Mouse (Mus musculus): ENCODE data around the gene C8g.

C8g gene

DNA sequence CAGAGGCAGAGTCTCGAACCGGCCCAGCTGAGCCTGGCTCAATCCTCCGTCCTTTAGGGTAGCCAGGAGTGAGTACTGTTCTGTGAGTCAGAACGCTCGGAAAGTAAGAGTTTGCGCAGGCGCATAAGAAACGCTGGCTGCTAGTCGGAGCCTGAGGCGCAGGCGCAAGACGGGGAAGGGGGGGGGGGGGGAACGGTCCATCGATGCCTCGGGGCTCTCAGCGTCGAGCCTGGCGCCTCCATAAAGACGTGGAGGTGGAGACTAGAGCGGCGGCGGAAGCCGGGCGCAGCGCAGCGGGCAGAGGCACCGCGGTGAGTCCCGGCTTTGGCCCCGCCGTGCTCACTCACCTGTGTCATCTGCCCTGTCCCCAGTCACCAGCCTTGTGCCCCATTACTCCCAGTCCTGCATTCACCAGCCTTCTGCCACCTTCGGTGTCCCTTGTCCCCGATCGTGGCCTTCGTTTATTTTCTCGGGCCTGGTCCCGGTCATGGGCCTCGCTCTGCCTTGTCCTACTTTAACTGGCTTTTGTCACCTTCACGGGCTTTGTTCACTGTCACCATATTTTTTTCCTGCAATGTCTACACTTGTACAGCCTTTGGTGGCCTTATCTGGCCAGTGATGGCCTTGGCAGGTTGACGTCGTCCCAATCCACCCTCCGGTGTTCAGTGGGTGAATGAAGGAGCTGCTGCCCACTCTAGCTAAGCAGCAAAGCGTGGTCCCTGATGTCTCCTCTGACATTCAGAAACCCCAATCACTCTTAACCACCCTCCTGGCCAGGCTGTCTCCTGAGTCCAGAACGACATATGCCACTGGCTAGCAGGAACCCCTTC is 728 bp downstream of the C8g start, which contains the start of gene Fbxw5:
Gene Fbxw5 (plus strand): TSS at position 175 of the 830 bp plus-strand sequence.
- peak; percentile 95 for DNase-seq (ENCODE audit: low read depth, low spot score)

DNA sequence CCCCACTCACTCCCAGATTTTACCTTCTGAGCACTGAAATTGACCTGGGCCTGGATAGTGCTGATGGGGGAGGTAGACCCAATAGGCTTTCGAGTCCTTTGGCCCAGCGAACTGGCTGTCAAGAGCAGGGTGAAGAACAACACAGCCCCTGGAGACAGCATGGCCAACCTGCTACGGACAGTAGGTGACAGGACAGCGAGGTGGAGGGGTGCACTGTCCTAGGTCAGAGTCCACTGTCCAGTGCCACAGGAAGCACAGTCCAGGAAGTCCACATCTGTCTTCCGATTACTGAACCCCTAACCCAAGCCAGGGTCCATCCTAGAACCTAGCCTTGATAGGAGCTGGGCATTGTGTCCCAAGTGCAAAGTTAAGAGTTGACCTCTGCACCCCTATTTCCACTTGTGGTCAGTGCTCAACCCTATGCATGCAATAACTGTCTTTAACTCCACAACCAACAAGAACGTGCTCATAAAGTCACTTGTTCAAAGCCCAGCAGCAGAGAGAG is 1.4 kb downstream of the C8g start:
- no peak for DNase-seq (ENCODE audit: low read depth, low spot score)

DNA sequence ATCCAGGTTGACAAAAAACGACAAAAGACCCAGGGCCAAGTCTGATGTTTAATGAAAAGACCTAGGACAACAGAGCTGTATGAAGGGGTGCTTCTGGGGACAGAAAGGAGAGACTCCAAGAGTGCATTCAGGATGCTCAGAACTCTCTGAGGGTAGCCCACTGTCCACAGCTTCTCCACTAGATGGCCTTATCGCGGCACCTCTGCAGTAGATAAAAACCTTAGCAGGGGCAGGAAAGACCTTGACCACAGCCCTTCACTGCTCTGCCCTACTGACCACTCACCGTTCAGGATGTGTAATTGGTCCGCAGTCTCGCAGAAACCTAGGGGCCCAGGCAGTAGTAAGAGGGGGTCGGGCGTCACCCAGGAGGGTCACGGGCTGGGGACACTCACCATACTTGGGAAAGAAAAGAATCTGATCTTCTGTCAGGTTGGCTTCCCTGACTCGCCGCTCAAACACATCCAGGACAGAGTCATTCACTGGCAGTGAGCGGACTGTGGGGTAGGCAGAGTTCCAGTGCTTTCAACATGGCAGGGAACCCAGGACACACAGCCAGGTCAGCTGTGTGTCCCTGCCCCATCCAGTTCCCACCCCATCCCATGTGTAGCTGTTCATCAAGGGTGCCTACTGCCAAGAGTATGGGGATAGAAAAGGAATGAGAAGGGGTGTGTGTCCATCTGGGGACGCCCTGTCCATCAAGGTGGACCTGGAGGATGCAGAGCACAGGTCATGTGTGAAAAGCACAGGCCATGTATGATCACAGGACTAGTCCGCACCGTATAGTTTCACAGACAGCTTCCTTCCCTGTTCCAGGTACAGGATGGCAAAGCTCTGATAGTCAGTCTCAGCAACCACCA is 2.7 kb downstream of the C8g start:
- DNase-seq (ENCODE audit: low read depth, low spot score) = no peak

DNA sequence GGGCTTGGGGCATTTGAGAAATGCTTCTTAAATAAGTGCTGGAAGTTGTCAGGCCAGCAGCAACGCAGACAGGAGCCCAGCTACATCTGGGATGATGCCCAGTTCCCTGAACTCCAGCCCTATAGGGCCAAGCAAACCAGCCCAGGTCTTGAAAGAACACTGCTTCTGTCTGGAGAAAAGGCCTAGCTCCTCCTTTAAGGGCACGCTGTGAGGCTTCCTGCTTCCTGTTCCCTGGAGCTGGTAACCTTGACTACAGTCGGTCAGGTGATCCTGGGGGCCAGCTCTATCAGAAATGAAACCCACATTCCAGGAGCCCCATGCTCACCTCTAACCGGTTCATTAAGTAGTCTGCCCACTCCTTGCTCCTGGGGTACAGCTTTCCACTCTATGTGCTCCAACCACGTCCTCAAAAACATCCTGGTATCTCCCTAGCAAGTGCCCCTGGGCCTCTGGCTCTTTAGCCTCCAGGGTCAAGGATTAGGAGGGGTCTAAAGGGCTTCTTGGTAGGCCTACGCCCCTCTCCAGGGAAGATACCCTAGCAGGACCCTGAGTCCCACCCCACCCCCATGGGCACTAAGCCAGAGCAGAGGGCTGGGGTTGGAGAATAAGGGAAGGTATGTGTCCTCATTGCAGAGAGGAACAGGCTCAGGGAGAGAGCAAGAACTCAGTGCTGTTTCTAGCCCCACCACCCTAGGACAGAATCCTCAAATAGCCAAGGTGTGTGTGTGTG is 3.5 kb downstream of the C8g start:
- DNase-seq (ENCODE audit: low read depth, low spot score) = peak; percentile 36

DNA sequence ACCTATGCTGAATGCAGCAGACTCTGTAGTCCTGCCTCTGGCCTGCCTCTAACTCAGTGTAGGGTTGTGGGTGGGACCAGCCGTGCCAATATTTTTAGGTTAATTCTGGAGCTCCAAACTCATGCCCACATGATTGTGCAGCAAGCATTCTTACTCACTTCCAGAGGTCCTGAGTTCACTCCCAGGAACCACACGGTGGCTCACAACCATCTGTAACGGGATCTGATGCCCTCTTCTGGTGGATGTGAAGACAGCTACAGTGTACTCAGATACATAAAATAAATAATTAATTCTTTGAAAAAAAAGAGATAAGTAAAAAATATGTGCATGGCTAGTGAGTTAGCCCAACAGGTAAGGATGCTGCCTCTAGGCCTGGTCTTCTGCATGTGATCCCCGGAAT is 5.1 kb downstream of the C8g start:
- DNase-seq (ENCODE audit: low read depth, low spot score) = peak; percentile 80

DNA sequence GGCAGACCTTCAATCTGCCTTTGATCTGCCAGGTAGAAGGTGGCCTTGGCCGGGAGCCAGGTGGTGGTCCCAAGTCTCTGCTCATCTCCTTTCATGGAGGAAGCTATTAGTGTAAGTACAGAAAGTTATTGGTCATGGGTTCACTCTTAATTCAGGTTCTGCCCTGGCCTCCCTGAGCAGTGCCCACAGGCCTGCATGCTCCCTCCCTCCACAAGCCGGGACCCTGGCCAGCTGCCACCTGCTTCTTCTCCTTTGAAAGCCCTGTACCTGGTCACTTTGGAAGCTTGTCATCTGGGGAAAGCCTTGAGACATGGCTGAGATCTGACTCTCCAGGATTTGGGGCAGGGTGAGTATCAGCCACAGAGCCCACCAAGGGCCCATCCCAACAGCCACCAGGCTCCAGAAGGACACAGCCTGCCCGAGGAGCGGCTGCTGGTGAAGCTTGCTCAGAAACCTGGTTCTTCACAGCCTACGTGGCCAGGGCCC is 8.0 kb downstream of the C8g start, which contains the start of gene Lcn12:
Gene Lcn12 (minus strand): TSS at position 436 of the 486 bp plus-strand sequence.
- no peak for DNase-seq (ENCODE audit: low read depth, low spot score)

DNA sequence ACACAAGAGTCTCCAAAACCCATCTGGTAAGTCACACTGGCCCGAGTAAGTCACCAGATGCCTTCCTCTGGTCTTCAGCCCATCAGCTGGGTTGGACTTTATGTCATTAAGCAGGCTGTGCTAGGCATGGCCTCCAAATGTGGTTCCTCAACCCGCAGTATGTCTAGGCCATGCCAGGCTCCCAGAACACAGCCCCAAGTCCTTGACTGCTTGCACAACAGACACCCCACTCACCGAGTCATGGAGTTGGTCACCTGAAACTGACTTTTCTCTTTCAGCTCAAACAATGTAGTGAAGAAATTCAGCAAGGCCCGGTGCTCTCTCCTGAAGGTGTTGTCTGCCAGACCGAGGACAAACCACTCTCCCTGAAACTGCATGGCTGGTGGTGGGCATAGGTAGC is 8.5 kb downstream of the C8g start:
- no peak for DNase-seq (ENCODE audit: low read depth, low spot score)

DNA sequence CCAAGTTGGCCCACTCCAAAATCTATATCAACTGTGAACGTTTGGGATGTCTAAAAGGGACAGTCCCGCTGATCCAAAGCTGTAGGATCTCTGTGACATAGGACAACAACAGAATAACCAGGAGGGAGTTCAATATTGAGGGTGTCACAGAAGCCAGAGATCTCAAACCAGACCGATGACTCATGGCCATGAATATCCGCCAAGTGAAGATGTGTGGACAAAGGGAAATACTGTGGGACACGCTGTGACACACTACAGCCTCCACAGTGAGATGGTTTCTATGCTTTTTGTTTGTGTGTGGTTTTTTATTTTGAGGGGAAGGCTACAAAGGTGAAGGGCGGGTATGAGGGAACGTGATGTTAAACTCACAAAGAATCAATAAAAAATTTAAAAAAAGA is 12.8 kb downstream of the C8g start:
- peak; percentile 45 for DNase-seq (ENCODE audit: low read depth, low spot score)

DNA sequence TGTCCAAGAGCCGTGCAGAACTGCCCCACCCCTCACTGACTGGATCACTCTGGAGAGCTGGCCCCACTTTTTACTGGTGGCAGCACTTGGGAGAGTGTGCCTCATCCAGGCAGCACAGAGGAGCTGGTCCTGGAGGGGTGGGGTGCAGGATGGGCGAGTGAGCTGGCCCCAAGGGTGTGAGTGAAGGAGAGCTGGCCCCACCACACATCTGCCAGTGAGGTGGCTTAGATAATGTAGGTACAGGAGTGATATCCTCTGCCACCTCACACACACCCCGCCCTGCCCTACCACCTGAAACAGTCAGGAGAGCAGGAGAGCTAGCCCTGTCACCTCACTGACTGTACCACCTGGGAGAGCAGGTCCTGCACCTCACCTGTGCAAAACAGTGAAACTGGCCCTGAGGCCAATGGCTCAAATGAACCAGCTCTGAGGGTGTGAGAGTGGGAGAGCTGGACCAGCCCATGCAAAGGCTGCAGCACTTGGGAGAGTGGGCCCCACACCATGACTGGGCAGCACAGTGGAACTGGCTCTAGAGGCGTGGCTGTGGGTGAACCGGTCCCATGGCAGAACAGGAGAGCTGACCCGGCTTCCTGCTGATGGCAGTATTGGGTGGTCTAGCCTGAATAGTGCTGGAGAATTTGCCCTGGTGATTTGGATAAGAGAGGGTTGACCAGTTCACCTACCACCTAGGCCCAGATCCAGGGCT is 13.4 kb downstream of the C8g start:
- no peak for DNase-seq (ENCODE audit: low read depth, low spot score)

DNA sequence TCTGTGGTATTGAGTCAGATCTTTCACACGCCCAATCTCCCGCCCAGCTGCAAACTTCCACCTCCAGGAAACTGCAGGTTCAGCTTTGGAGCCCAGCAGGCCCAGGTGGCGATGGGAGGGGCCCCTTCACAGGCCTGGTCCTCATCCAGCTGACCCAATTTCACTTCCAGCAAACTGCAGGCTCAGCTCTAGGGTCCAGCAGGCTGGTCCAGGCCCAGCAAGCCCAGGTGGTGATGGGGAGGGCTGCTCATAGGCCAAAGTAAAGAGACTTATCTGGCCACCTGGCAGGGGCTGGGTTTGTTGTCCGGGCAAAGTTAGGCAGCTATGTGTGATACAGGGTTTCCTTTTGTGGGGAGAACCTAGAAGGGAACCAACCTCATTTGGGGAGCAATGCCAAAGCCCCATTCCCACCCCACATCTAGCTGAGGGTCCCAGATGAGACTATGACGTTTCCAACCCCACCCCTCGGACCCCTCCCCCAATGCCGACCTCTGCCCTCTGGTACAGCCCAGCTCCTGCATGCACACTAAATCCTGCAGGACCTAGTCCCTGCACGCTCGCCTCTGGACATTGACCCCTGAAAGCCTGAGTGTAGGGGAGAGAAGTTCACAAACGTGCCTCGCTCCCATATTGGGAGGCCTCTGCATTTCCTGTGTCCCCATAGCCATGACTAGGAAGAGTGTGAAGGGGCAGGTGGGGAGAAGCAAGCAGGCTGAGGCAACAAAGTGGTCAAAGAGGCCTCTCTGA is 16.4 kb downstream of the C8g start:
- DNase-seq (ENCODE audit: low read depth, low spot score) = no peak

DNA sequence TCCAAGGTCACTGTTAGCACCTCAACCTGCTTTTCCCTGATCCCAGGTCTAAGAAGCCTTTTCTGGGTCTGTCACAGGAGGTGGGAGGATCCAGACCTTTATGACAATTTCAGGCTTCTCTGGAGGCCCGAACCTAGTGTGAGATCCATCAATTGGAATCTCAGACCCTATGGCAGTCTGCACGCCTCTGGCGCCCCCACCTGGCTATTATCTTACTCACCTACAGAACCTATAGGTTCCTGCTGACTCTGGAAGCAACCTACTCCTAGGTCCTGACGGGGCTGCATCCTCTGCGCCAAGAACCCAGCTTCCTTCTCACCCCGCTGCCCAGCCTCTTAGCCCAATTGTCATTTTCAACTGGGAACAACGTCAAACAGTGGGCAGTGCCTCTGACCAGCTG is 18.6 kb downstream of the C8g start:
- DNase-seq (ENCODE audit: low read depth, low spot score) = peak; percentile 57

DNA sequence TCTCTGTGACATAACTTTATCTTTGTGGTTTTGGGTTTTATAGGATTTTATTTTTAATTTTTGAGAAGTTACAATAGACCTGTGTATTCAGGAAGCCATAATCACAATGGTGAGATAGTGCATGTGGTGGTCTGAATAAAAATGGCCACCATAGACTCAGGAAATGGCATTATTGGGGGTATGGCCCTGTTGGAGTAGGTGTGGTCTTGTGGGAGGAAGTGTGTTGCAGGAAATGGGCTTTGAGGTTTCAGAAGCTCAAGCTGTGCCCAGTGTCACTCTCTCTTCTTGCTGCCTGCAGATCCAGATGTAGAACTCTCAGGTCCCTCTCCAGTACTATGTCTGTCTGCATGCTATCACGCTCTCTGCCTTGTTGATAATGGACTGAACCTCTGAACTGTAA is 21.0 kb downstream of the C8g start:
- no peak for DNase-seq (ENCODE audit: low read depth, low spot score)

DNA sequence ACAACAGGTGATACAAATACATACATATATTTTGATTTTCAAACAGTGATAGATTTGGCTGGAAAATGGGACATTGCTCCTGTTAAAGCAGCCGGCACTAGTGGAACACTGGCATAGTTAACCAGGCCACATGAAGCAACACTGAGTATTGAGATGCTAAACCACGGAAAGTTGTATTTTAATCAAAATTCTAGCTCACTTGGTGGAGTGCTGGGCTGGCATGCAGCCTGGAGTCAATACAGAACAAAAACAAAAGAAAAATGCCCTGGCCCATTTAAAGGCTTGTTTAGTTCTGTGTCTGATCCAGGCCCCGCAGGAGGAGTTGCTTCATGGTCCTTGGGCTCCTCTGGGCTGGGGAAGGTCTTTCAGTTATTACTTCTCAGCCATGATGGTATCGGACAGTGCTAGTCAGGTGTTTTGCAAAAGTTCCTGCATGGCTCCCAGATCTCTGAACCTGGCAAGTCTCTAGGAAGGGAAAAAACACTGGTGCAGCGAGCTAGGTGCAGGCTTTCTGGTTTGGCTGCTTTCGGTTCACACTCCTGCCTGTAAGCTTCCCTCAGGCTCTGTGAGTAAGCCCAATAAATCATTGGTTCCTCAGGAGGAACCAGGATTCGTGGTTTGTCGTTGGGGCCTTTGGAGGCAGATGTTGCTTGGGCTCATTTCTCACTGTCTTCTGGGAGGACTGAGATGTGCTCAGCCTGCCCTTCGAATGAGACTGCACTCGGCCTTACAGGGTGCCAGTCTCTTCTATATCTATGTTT is 21.8 kb downstream of the C8g start:
- peak; percentile 62 for DNase-seq (ENCODE audit: low read depth, low spot score)

DNA sequence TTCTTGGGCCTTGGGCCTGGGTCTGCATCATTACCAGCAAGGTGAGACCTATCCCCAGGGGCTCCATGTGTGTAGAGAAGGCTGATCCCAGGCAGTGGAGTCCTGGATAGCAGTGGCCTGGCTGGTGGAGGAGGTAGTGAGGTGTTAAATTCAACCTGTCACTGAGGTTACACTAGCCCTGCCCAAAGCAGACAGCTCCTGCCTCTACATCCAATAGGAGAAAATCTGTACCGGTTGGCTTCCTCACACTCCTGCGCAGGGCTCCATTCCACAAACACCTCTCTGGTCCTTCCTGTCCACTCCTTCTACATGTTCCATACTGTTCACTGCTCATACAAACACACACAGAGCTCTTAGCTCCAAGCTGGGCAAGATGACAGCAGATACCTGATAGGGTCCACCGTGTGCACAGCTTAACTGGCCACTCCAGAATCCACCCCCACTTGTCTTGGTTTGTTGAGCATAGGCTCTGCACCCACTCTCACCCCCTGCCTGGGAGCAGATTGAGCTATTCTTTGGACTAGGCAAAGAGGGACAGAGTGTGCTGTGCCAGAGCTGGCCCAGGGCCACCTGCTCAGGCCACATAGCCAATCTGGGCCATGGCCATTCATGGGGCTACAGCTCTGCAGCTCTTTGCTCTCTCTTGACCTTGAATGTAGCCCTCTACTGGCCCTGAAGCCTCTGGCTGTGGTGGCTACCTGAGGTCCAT is 23.4 kb downstream of the C8g start:
- DNase-seq (ENCODE audit: low read depth, low spot score) = no peak

DNA sequence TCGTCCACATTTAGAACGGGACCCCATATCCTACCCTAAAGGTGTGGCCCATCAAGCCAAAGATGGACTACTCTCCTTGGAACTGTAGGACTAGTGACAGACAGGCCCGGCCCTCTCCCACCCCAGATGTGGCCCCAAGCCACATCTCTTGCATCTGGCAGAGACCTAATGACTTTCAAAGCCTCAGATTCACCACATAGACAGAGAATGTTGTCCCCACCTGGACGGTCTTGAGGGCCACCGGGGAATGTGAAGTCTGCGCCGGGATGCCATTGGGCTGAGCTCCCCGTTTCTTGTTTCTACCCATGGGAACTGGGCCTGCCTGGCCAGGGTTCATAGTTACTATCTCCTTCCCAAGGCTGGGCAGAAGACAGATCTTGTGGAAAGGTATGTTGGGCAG is 24.0 kb downstream of the C8g start:
- DNase-seq (ENCODE audit: low read depth, low spot score) = no peak

DNA sequence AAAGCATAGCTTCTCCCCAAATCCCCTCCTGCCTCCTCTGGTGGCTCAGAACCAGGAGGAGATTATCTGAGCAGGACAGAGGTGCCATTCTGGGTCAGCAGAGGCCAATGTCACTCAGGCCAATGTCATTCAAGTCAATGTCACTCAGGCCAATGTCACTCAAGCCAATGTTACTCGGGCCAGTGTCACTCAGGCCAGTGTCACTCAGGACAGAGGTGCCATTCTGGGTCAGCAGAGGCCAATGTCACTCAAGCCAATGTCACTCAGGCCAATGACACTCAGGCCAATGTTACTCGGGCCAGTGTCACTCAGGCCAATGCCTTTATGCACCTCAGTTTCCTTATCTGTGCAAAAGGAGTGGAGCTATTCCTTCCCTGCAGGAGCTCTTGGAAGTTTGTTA is 29.0 kb downstream of the C8g start:
- no peak for DNase-seq (ENCODE audit: low read depth, low spot score)

DNA sequence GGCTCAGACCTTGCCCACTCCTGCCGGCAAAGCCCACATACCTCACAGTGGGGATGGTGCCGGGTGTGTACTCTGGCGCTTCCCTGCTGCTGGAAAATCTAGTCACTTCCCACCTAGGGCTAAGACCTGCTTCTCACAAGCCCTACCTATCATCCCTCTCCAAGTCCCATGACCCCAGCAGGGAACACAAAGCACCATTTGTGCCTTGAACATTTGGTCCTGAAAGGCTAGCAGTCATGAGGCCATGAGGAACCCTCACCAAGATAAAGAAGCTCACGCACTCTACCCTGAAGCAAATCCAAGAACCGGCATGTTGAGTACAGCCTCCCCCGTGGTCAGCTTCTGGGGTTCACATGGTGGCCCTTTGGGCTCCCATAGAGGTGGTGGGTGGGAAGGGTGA is 31.6 kb downstream of the C8g start, which contains the start of gene Ptgds:
Gene Ptgds (minus strand): TSS at position 78 of the 400 bp plus-strand sequence.
- no peak for DNase-seq (ENCODE audit: low read depth, low spot score)

DNA sequence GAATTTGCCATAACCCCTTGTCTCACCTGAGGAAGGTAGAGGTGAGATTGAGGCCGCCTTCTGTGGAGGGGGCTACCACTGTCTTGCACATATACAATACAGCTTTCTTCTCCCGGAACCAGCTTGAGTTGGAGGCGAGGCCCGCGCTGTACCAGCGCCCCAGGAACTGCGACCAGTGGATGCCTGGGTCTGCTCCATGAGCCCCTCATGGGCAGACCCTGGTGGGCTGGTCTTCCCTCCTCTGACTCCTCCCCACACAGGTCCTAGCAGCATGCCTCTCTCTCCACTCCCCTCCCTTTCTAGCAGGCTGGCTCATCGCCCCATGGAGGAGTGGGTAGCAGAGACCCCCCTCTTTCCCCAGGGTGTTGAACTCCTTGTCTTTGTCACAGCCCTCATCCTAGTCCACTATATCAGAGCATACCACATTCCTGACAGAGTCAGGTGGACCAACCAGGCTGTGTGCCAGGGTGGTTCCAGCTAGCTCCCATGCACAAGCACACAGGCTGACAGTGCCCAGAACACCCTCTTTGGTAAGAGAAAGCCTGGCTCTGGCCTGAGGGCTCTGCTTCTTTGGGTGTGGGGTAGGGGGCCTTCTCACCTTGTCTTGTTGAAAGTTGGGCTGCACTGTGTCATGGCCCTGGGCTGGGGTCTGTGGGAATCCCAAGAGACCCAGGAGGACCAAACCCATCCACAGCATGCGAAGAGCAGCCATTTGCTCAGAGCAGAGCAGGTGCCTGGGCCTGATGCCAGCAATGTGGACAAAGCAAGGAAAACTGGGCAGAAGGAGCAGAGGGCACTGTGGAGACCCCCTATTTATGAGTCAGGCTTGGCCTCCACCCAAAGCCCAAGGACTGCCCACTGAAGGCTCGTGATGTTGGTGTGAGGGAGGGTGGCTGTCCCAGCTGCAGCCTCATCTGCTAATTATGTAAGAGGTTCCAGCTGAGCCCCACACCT is 32.3 kb downstream of the C8g start:
- DNase-seq (ENCODE audit: low read depth, low spot score) = no peak

Measured in 3T3-L1 (cell line).